Mouse (Mus musculus) intestine, embryonic 14.5 days (tissue): ENCODE data around the gene Gal3st2. TPM values are rescaled to one million over a fixed set of nuclear protein-coding genes. Genes with fewer than 3 reads are reported as not detected.
"Not testable (repeated sequence)": the region's sequence is repeated elsewhere in the genome, so short reads cannot be mapped to it uniquely, and the experiment has no call there.

Source experiments
- ATAC-seq: fragments of 200-750 bp; cut with Nextera tagmentation; replicated peaks from 2 replicates; pipeline ENCODE4 v1.8.0; 2017; ENCODE audit warnings: low read depth, moderate number of reproducible peaks, moderate TSS enrichment, moderate library complexity; ENCODE audit not compliant: low FRiP score, low TSS enrichment
- DNase-seq: peaks from one replicate; pipeline ENCODE4 v3.0.0-alpha.2; 2018; ENCODE audit warnings: low spot score
- H3K27ac ChIP-seq: fragments of 300-500 bp; sonication (generic); 2 replicates; pipeline ENCODE4 v1.5.1; 2014; ENCODE audit warnings: low read depth, mild to moderate bottlenecking, control low read depth
- H3K27me3 ChIP-seq: fragments of 300-500 bp; sonication (generic); replicated peaks from 2 replicates; pipeline ENCODE4 v1.6.1; 2014; ENCODE audit warnings: low read length, control low read depth; ENCODE audit not compliant: control insufficient read depth, insufficient read depth
- H3K36me3 ChIP-seq: fragments of 300-500 bp; sonication (generic); 2 replicates; pipeline ENCODE4 v1.6.1; 2014; ENCODE audit warnings: low read length, control low read depth; ENCODE audit not compliant: control insufficient read depth, insufficient read depth
- H3K4me1 ChIP-seq: fragments of 300-500 bp; sonication (generic); replicated peaks from 2 replicates; pipeline ENCODE4 v1.6.1; 2014; ENCODE audit warnings: low read length, control low read depth, mixed read lengths; ENCODE audit not compliant: control insufficient read depth, insufficient read depth
- H3K4me2 ChIP-seq: fragments of 300-500 bp; sonication (generic); 2 replicates; pipeline ENCODE4 v1.6.1; 2014; ENCODE audit warnings: low read length
- H3K4me3 ChIP-seq: fragments of 300-500 bp; sonication (generic); 2 replicates; pipeline ENCODE4 v1.5.1; 2014; ENCODE audit warnings: low read depth, low read length, control low read depth, mixed read lengths
- H3K9ac ChIP-seq: fragments of 300-500 bp; sonication (generic); 2 replicates; pipeline ENCODE4 v1.6.1; 2014; ENCODE audit warnings: mild to moderate bottlenecking, low read length
- H3K9me3 ChIP-seq: fragments of 300-500 bp; sonication (generic); 2 replicates; pipeline ENCODE4 v1.6.1; 2016; ENCODE audit warnings: low read length, control low read depth; ENCODE audit not compliant: control insufficient read depth
- WGBS: fragments of 180-500 bp; shearing (Covaris S2); extraction: QIAGEN DNeasy Blood & Tissue Kit; methylation state at CpG from one replicate; pipeline ENCODE4 v1.1.7; 2014; 5-methylcytosine and 5-hydroxymethylcytosine counted together
- polyA plus RNA-seq: library from polyadenylated mRNA; unstranded; fragments of >200 nt; fragmentation: Nextera tagmentation; extraction: Ambion mirVana; gene quantifications from 2 replicates; pipeline ENCODE4 v1.2.1, GENCODE M21; 2014

The Gal3st2 gene
- polyA plus RNA-seq, 1 experiment from 2014 or later = 0.19 TPM

DNA sequence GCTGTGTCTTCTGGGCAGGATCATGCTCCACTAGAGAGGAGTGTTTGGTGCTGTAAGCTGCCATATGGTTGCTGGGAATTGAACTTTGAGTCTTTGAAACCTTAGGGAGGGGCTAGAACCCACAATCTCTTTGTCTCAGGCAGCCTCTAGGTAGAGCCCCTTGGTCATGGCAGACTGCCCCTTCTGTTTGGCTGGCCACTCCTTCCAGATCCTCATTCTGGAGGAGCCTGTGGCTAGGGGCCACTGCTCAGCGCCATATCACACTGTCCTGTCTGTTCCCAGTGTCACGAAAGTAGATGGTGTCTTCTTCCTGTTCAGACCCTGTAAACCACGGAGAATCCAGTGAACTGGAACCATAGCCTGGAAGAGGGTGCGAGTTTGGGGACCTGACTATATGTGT lies 5.3 kb upstream of the Gal3st2 start:
- H3K9ac ChIP-seq, DNase-seq, H3K4me2 ChIP-seq, H3K27me3 ChIP-seq, H3K36me3 ChIP-seq, H3K4me1 ChIP-seq, H3K9me3 ChIP-seq, ATAC-seq, H3K4me3 ChIP-seq, H3K27ac ChIP-seq: not testable (repeated sequence)
- 91% methylated on average over 4 of the region's 4 CpGs for WGBS

DNA sequence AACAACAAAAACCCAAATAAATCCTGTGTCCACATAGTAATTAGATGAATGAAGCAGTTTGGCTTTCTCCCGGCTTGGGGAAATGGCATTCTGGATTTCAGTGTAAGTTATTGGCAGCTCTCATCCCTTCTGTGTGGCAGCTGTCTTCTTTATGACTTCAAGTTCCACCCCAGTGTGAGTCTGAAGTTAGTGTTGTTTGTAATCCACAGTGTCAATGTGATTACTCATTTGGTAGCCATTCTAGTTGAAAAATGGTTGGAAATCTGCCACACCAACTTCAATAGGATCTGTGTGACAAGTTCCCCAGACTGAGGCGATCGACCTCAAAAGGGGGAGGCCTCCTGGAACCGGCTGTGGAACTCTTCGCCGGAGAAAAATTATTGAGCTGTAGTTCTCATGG lies 3.7 kb upstream of the Gal3st2 start:
- Histone ChIP-seq H3K4me1 (no peaks in the 10 kb centered on the region), H3K4me3 (no peak overlapping the region), H3K36me3 (no peaks in the 10 kb centered on the region), H3K27me3 (no peaks in the 10 kb centered on the region), H3K9ac (no peak overlapping the region), H3K27ac (no peak overlapping the region), H3K4me2 (no peak overlapping the region), H3K9me3 (no peaks in the 10 kb centered on the region)
- ATAC-seq (no peak), DNase-seq (no peak)
- WGBS = 66% methylated on average over 6 of the region's 6 CpGs

DNA sequence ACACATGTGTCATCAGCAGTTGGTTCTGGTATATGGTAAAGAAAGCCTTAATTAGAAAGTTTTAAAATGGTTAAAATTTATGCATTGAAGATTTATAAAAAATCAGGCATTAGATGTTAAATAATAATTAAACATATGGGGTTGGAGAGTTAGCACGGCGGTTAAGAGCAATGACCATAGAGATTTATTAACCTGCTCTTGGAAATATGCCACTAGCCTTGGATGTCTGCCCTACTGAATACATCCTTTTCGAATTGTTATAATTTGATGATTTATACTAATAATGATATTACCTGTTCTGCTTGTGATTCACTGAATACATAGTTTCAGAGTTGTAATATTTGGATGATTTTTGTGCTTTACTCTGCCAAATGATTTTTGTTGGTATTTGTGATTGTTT lies 3.1 kb upstream of the Gal3st2 start:
- Histone ChIP-seq H3K4me3 (no peak overlapping the region), H3K9me3 (no peaks in the 10 kb centered on the region), H3K27ac (no peak overlapping the region), H3K9ac (no peak overlapping the region), H3K36me3 (no peaks in the 10 kb centered on the region), H3K27me3 (no peaks in the 10 kb centered on the region), H3K4me2 (no peak overlapping the region), H3K4me1 (no peaks in the 10 kb centered on the region)
- DNase-seq = no peak
- 60% methylated on average over 3 of the region's 3 CpGs for WGBS
- no peak for ATAC-seq

GRCm38 (mm10) chr1:93859619-93860018 lies 1.5 kb upstream of the Gal3st2 start:
- Histone ChIP-seq H3K27me3 (no peaks in the 10 kb centered on the region), H3K9ac (no peak overlapping the region), H3K36me3 (no peaks in the 10 kb centered on the region), H3K4me1 (no peaks in the 10 kb centered on the region), H3K4me3 (no peak overlapping the region), H3K4me2 (no peak overlapping the region), H3K27ac (no peak overlapping the region), H3K9me3 (no peaks in the 10 kb centered on the region)
- DNase-seq (no peak), ATAC-seq (no peak)

DNA sequence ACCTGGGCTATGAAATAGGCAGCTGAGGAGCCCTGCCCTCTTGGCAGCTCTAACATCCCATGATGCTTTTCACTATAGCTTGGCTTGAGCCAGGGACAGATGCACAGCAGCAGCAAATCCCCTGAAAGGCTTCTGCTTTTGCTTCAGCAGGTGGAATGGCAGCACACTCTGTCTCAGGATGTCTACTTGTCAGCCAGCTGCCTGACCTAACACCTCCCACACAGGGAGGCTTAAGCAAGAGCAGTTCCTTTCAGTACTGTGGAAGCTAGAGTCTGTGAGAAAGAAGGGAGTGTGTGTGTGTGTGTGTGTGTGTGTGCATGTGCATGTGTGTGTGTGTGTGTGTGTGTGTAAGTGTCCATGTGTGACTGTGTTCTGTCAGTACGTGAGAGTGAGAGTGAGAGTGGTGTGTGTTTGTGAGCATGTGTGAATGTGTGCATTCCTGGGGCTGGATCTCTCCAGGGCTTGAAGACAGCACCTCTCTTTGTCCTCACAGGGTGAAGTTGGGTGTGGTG lies 10.5 kb downstream of the Gal3st2 start:
- H3K27me3 ChIP-seq, ATAC-seq, H3K36me3 ChIP-seq, H3K9me3 ChIP-seq, H3K27ac ChIP-seq, H3K9ac ChIP-seq, H3K4me2 ChIP-seq, H3K4me3 ChIP-seq, H3K4me1 ChIP-seq, DNase-seq: not testable (repeated sequence)
- WGBS = 50% methylated on average over 1 of the region's 1 CpGs

DNA sequence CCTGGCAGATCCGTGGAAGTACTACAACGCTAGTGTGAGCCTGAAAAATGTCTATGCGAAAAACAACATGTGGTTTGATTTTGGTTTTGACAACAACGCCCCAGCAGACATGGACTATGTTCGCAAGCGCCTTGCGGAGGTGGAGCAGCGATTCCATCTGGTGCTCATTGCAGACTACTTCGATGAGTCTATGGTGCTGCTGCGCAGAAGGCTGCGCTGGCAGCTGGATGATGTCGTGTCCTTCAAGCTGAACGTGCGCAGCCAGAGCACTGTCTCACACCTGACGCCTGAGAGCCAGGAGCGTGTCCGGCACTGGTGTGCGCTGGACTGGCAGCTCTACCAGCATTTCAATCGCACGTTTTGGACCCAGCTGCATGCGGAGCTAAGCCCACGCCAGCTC lies 13.3 kb downstream of the Gal3st2 start:
- H3K9me3 ChIP-seq, H3K27me3 ChIP-seq, H3K9ac ChIP-seq, H3K36me3 ChIP-seq, ATAC-seq, H3K4me3 ChIP-seq, H3K27ac ChIP-seq, H3K4me1 ChIP-seq, DNase-seq, H3K4me2 ChIP-seq: not testable (repeated sequence)
- 85% methylated on average over 13 of the region's 22 CpGs for WGBS

GRCm38 (mm10) chr1:93881778-93882177 lies 20.7 kb downstream of the Gal3st2 start:
- H3K9ac ChIP-seq, H3K4me2 ChIP-seq, H3K9me3 ChIP-seq, H3K27ac ChIP-seq, ATAC-seq, DNase-seq, H3K27me3 ChIP-seq, H3K4me1 ChIP-seq, H3K36me3 ChIP-seq, H3K4me3 ChIP-seq: not testable (repeated sequence)
- no CpG with 5 or more reads among the region's 11 CpGs for whole genome bisulfite sequencing

GRCm38 (mm10) chr1:93890936-93891335 lies 29.8 kb downstream of the Gal3st2 start:
- not testable (repeated sequence) for H3K27ac ChIP-seq, ATAC-seq, H3K9ac ChIP-seq, H3K9me3 ChIP-seq, H3K4me3 ChIP-seq, DNase-seq, H3K36me3 ChIP-seq, H3K27me3 ChIP-seq, H3K4me2 ChIP-seq, H3K4me1 ChIP-seq
- 50% methylated on average over 1 of the region's 1 CpGs for WGBS

- H3K4me1 ChIP-seq, H3K9me3 ChIP-seq, H3K27me3 ChIP-seq, H3K4me3 ChIP-seq, H3K9ac ChIP-seq, H3K27ac ChIP-seq, H3K36me3 ChIP-seq, DNase-seq, ATAC-seq, H3K4me2 ChIP-seq: not testable (repeated sequence)
- WGBS = no CpG with 5 or more reads among the region's 1 CpGs
Measured at GRCm38 (mm10) chr1:93897395-93897794, 36.3 kb downstream of the Gal3st2 start.
